Mouse (Mus musculus) MEL (cell line): ENCODE measurements around the gene Cdk15. TPM values are rescaled to one million over a fixed set of nuclear protein-coding genes. Genes with fewer than 3 reads are reported as not detected.

Source experiments
- DNase-seq: peaks from one replicate; pipeline ENCODE4 v3.0.0; 2011; ENCODE audit warnings: low read depth, low spot score
- H3K27ac ChIP-seq: 2 replicates; pipeline ENCODE4 v1.5.1; 2012; ENCODE audit warnings: low read depth, mild to moderate bottlenecking, control low read depth, low read length, moderate library complexity; ENCODE audit not compliant: control insufficient read depth
- H3K27me3 ChIP-seq, 2 experiments: fragments of 150-350 bp in 1 of 2; sonication (generic) in 1 of 2; 2 replicates each; pipeline ENCODE4 v1.6.1; 2012; ENCODE audit warnings: low read length in 2 of 2, mild to moderate bottlenecking in 2 of 2, improper control_type of control experiment in 1 of 2, moderate library complexity in 1 of 2; ENCODE audit not compliant: insufficient read depth in 2 of 2, control insufficient read depth in 1 of 2
- H3K36me3 ChIP-seq, 2 experiments: 2 replicates each; pipeline ENCODE4 v1.6.1; 2012 to 2014; ENCODE audit warnings: low read length in 2 of 2, improper control_type of control experiment in 1 of 2, inconsistent platforms in 1 of 2, mild to moderate bottlenecking in 1 of 2; ENCODE audit not compliant: insufficient read depth in 2 of 2, control insufficient read depth in 1 of 2
- H3K4me1 ChIP-seq, 2 experiments: fragments of 150-350 bp in 1 of 2; sonication (generic) in 1 of 2; 2 replicates each; pipeline ENCODE4 v1.6.1; 2012; ENCODE audit warnings: low read length in 2 of 2, improper control_type of control experiment in 1 of 2, mild to moderate bottlenecking in 1 of 2; ENCODE audit not compliant: insufficient read depth in 2 of 2, control insufficient read depth in 1 of 2
- H3K4me3 ChIP-seq, 2 experiments: fragments of 150-350 bp in 1 of 2; sonication (generic) in 1 of 2; 2 replicates each; pipeline ENCODE4 v1.5.1; 2012; ENCODE audit warnings: low read depth in 2 of 2, low read length in 2 of 2, mild to moderate bottlenecking in 2 of 2, moderate library complexity in 2 of 2, control low read depth in 1 of 2, improper control_type of control experiment in 1 of 2; ENCODE audit not compliant: control insufficient read depth in 1 of 2, insufficient read depth in 1 of 2
- H3K79me2 ChIP-seq: 2 replicates; pipeline ENCODE4 v1.6.1; 2012; ENCODE audit warnings: mild to moderate bottlenecking, low read length, moderate library complexity; ENCODE audit not compliant: control insufficient read depth, poor library complexity, insufficient read depth
- H3K9ac ChIP-seq: 2 replicates; pipeline ENCODE4 v1.6.1; 2012; ENCODE audit warnings: low read depth, mild to moderate bottlenecking, control low read depth, low read length, moderate library complexity; ENCODE audit not compliant: control insufficient read depth, poor library complexity, severe bottlenecking
- H3K9me3 ChIP-seq: fragments of 150-350 bp; sonication (generic); replicated peaks from 2 replicates; pipeline ENCODE4 v1.6.1; 2012; ENCODE audit warnings: mild to moderate bottlenecking, low read length, improper control_type of control experiment, moderate library complexity; ENCODE audit not compliant: insufficient read depth
- BHLHE40 ChIP-seq: IDR thresholded peaks from 2 replicates; pipeline ENCODE4 v1.6.1; 2012; ENCODE audit warnings: low read depth, mild to moderate bottlenecking, inconsistent platforms, low read length, improper control_type of control experiment, borderline replicate concordance
- CHD2 ChIP-seq: IDR thresholded peaks from 2 replicates; pipeline ENCODE4 v1.6.1; 2011; ENCODE audit warnings: low read length, improper control_type of control experiment
- ELF1 ChIP-seq: IDR thresholded peaks from 2 replicates; pipeline ENCODE4 v1.6.1; 2014; ENCODE audit warnings: low read depth, mild to moderate bottlenecking, inconsistent platforms, low read length, improper control_type of control experiment, moderate library complexity
- ETS1 ChIP-seq: IDR thresholded peaks from 2 replicates; pipeline ENCODE4 v1.6.1; 2012; ENCODE audit warnings: low read depth, mild to moderate bottlenecking, inconsistent platforms, low read length, improper control_type of control experiment, moderate library complexity
- GABPA ChIP-seq: IDR thresholded peaks from 2 replicates; pipeline ENCODE4 v1.6.1; 2012; ENCODE audit warnings: low read depth, mild to moderate bottlenecking, inconsistent platforms, low read length, improper control_type of control experiment, moderate library complexity
- JUND ChIP-seq: IDR thresholded peaks from 2 replicates; pipeline ENCODE4 v1.6.1; 2011; ENCODE audit warnings: low read depth, mild to moderate bottlenecking, improper control_type of control experiment, low read length
- MAFK ChIP-seq: IDR thresholded peaks from 2 replicates; pipeline ENCODE4 v1.6.1; 2011; ENCODE audit warnings: low read depth, mild to moderate bottlenecking, low read length, improper control_type of control experiment, borderline replicate concordance
- MAX ChIP-seq: IDR thresholded peaks from 2 replicates; pipeline ENCODE4 v1.6.1; 2011; ENCODE audit warnings: low read length, improper control_type of control experiment
- MEF2A ChIP-seq: IDR thresholded peaks from 2 replicates; pipeline ENCODE4 v1.6.1; 2014; ENCODE audit warnings: low read depth, mild to moderate bottlenecking, inconsistent platforms, low read length, improper control_type of control experiment; ENCODE audit not compliant: poor library complexity, insufficient replicate concordance, severe bottlenecking; ENCODE audit errors: extremely low read depth
- MYB ChIP-seq: IDR thresholded peaks from 2 replicates; pipeline ENCODE4 v1.6.1; 2011; ENCODE audit warnings: mild to moderate bottlenecking, low read depth, low read length, improper control_type of control experiment
- MYC ChIP-seq: IDR thresholded peaks from 2 replicates; pipeline ENCODE4 v1.6.1; 2011; ENCODE audit warnings: low read depth, mild to moderate bottlenecking, low read length, improper control_type of control experiment, moderate library complexity
- NELFE ChIP-seq: IDR thresholded peaks from 2 replicates; pipeline ENCODE4 v1.6.1; 2011; ENCODE audit warnings: low read depth, low read length, improper control_type of control experiment
- RAD21 ChIP-seq: IDR thresholded peaks from 2 replicates; pipeline ENCODE4 v1.6.1; 2011; ENCODE audit warnings: mild to moderate bottlenecking, low read depth, low read length, improper control_type of control experiment
- SIN3A ChIP-seq: IDR thresholded peaks from 2 replicates; pipeline ENCODE4 v1.6.1; 2012; ENCODE audit warnings: low read length, improper control_type of control experiment, inconsistent platforms
- SMC3 ChIP-seq: IDR thresholded peaks from 2 replicates; pipeline ENCODE4 v1.6.1; 2011; ENCODE audit warnings: low read depth, low read length, improper control_type of control experiment
- TBP ChIP-seq: IDR thresholded peaks from 2 replicates; pipeline ENCODE4 v1.8.0; 2011; ENCODE audit warnings: low read depth, low read length, improper control_type of control experiment
- TCF12 ChIP-seq: IDR thresholded peaks from 2 replicates; pipeline ENCODE4 v1.6.1; 2014; ENCODE audit warnings: low read depth, mild to moderate bottlenecking, inconsistent platforms, low read length, improper control_type of control experiment, moderate library complexity
- USF1 ChIP-seq: IDR thresholded peaks from 2 replicates; pipeline ENCODE4 v1.6.1; 2014; ENCODE audit warnings: low read depth, mild to moderate bottlenecking, inconsistent platforms, low read length, improper control_type of control experiment, moderate library complexity
- ZC3H11A ChIP-seq: IDR thresholded peaks from 2 replicates; pipeline ENCODE4 v1.6.1; 2012; ENCODE audit warnings: low read depth, mild to moderate bottlenecking, inconsistent platforms, low read length, improper control_type of control experiment
- ZKSCAN1 ChIP-seq: IDR thresholded peaks from 2 replicates; pipeline ENCODE4 v1.6.1; 2012; ENCODE audit warnings: low read depth, mild to moderate bottlenecking, inconsistent platforms, low read length, improper control_type of control experiment, moderate library complexity
- ZMIZ1 ChIP-seq: IDR thresholded peaks from 2 replicates; pipeline ENCODE4 v1.6.1; 2012; ENCODE audit warnings: low read depth, mild to moderate bottlenecking, inconsistent platforms, low read length, improper control_type of control experiment, moderate library complexity
- ZNF384 ChIP-seq: IDR thresholded peaks from 2 replicates; pipeline ENCODE4 v1.6.1; 2012; ENCODE audit warnings: low read depth, mild to moderate bottlenecking, inconsistent platforms, low read length, improper control_type of control experiment
- polyA plus RNA-seq, 2 experiments: library from polyadenylated mRNA; stranded (reverse) in 1 of 2; unstranded in 1 of 2; fragments of >175 nt in 1 of 2; fragments of >200 nt in 1 of 2; gene quantifications; 2 replicates each; pipeline versions ENCODE4 v1.2.1 to v1.2.4; 2012; ENCODE audit warnings: low replicate concordance in 2 of 2, low read depth in 1 of 2; ENCODE audit not compliant: insufficient read length in 2 of 2, insufficient read depth in 1 of 2, missing spikeins in 1 of 2
- total RNA-seq: library from RNA; depleted of rRNA; stranded (reverse); fragments of 300-350 nt; gene quantifications from 2 replicates; pipeline ENCODE4 v1.2.3, GENCODE M21; 2012

The Cdk15 gene
- total and polyA plus RNA-seq, 3 experiments: not detected

GRCm38 (mm10) chr1:59333386-59333759 lies 76.7 kb downstream of the Cdk15 start:
- DNase-seq: no peak
- Histone ChIP-seq H3K36me3 (no peaks in the 10 kb centered on the region), H3K4me1 (no peaks in the 10 kb centered on the region), H3K9me3 (no peaks in the 10 kb centered on the region)
- TF ChIP-seq MAX (no peak), ETS1 (no peak), MEF2A (no peak), ZNF384 (no peak), JUND (no peak), ZKSCAN1 (no peak), GABPA (no peak), ZC3H11A (no peak), SMC3 (no peak), MYC (no peak), SIN3A (no peak), TCF12 (no peak), ZMIZ1 (no peak), ELF1 (no peak), RAD21 (no peak)
- TF ChIP-seq, all 39 proteins: peak for 0
- Histone ChIP-seq H3K4me3 (no peak overlapping the region), H3K79me2 (no peaks in the 10 kb centered on the region), H3K27ac (no peak overlapping the region), H3K27me3 (peaks cover 3 to 15% of the 10 kb centered on the region in 2 experiments; a peak in 3 of 4 replicates), H3K9ac (no peak overlapping the region)

- TF ChIP-seq CHD2 (no peak), USF1 (no peak), JUND (no peak), TBP (no peak), MAFK (no peak), MYB (no peak), NELFE (no peak), BHLHE40 (no peak)
- Histone ChIP-seq H3K4me3 (no peak overlapping the region), H3K79me2 (no peaks in the 10 kb centered on the region), H3K27me3 (peaks cover 3 to 14% of the 10 kb centered on the region in 2 experiments; a peak in 3 of 4 replicates), H3K9ac (no peak overlapping the region), H3K27ac (no peak overlapping the region), H3K36me3 (no peaks in the 10 kb centered on the region), H3K4me1 (no peaks in the 10 kb centered on the region), H3K9me3 (no peaks in the 10 kb centered on the region)
- DNase-seq: no peak
These were observed 77.3 kb downstream of the Cdk15 start for GRCm38 (mm10) chr1:59333860-59334561.
